Mouse (Mus musculus): ENCODE measurements around the gene Dhrs7b. TPM values are rescaled to one million over a fixed set of nuclear protein-coding genes. Genes with fewer than 3 reads are reported as not detected.
"Not testable (repeated sequence)": the region's sequence is repeated elsewhere in the genome, so short reads cannot be mapped to it uniquely, and the experiment has no call there.

Dhrs7b gene
- polyA plus RNA-seq, 1 experiment, result 17.0 TPM

DNA sequence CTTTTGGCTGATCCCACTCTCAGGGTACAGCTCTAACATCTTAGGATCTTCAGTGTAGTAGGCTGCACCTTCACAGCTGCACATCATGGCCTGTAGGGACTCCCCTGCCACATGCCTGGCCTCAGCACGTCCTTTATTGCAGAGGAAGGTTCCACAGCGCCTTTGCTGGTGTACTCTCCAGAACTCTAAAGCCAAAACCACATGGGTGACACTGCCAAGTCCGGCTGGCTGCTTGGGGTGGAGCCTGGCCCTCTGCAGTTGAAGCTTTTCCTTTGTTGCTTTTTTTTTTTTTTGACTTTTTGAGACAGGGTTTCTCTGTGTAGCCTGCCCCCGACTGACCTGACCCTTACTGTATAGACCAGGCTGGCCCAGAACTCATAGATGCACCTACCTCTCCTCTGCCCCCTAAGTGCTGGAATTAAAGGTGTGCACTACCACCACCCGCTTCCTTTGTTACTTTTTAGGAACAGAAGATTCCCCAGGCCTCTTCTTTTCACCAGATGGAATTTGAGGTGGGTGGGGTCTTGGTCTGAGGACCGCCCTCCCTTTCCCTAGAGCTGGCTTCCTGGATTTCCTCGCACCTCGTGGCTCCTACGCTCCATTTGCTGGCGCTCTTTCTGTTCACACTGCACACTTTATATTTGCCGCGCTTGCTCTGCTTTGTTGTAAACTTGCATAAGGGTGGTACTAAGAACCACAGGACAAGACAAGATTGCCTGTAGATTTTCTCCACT, 11.2 kb downstream of the Dhrs7b start:
- no peak for DNase-seq (ENCODE audit: low spot score)

DNA sequence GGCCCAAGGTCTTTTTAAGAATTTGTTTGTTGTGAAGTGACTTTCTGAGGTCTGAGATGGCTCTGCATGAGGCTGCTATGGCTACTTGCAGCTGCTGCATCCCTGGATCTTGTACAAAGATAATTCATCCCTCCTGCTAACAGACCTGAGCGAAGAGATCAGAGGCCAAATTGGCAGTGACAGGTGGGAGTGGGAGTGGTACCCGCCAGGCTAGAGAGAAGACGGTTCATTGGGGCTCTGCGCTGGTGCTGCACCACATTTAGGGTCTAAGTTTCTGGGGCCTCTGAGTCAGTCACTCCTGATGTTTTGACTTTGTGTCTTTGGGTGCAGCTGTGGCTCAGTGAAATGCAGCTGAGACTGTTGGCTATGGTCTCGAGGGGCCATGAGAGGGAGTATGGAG, 13.0 kb downstream of the Dhrs7b start:
- no peak for DNase-seq (ENCODE audit: low spot score)

DNA sequence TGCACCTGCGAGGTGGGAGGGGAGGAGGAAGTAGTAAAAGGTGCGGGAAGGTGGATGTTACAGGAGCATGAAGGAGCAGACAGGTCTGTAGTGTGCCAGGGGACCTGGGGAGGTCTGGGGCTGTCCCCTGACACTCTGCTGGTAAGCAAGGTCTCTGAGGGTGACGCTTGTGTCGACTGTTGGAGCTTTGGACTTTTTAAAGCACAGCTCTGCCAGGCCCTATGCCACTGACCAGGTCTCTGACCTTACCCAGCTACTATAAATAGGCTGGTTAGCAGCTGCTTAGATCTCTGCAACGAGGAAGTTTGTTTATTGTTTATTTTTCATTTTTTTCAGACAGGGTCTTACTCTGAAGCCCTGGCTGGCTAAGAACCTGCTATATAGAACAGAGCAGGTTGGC, 15.0 kb downstream of the Dhrs7b start:
- DNase-seq (ENCODE audit: low spot score), result no peak

DNA sequence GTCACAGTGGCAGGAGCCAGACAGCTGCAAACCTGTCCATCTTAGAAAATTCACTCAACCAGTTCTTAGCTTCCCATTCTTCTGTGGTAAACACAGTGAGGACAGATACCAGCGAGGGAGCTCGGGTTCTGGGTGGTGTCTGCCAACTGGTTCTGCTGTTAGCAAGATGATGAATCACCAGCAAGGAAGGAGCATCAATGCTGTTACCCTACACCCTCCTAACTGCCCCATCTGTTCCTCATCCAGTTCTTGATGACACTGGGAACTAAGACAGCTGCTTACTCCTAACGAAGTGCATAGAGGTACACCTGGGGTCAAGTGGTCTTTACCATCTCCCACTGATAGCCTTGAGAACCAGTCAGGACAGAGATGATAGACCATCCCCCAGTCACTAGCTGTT, 26.2 kb downstream of the Dhrs7b start:
- no peak for DNase-seq (ENCODE audit: low spot score)

DNA sequence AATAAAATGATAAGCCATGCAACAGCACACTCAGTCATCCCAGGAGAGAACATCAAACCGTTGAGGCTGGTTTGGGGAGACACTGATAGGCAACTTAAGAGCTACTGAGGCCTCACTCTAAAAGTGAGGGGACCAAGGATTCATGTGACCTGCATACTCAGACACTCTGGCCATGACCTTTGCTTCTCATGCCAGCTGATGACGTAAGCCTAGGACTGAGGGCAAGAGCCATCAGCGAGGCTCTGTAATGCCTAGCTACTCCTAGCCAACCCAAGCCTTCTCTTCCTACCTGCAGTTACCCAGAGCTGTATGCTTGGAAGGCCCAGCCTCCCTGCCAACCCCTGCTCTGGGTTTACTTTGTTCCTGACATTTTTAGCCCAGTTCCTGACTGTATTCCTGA, 31.6 kb downstream of the Dhrs7b start:
- no peak for DNase-seq (ENCODE audit: low spot score)

DNA sequence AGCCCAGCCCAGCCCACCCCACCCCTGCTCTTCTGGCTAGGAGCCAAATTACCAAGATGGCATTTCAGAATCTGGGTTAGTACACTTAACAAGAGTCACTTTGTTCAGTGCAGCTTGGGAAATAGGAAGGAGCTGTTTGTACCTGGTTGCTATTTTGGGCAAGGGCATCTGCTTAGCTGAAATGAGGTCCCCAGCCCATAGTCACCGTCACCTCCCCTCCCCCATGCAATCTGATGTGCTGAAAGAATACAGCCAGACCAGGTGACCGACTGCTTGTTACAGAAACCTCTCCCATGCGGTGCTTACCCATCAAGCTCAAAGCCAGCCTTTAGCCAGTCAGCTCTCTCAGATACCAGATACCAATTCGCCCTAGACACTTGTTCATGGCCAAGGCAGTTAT, 32.8 kb downstream of the Dhrs7b start:
- DNase-seq (ENCODE audit: low spot score), result no peak

DNA sequence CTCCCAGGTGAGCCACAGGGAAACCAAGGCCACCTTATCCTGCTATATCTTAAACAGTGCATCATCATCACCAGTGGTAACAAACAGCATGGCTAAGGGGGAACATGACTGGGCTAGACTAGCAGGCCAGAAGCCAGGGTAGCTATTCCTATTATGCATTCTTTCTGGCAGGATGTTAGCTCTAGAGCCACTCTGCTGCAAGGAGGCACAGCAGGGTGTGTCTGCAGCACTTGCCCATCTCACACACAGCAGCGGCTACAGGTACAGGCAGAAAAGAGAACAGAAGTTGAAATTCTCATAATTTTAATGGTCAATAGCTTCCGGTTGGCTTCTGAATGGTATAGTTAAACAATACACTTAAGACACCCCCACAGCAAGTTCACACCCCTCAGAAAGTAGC, 33.7 kb downstream of the Dhrs7b start:
- no peak for DNase-seq (ENCODE audit: low spot score)

DNA sequence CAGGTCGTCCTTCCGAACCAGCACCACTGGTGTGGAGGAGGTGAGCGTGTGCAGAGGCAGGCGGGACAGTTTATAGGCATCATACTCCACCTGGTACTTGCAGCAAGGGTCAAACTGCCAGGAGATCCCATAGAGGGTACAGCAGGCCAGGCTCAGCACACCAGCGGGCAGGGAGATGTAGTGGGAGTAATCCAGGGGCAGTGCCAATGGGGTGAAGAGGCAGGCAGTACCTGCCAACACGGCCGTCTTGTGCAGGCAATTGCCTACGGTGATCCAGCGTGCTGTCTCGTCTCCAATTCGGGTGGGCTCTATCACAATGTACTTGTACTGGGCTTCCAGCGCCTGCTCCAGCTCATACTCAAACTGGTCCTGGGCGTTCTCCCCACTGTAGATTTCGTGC, 34.5 kb downstream of the Dhrs7b start:
- DNase-seq (ENCODE audit: low spot score), result no peak

DNA sequence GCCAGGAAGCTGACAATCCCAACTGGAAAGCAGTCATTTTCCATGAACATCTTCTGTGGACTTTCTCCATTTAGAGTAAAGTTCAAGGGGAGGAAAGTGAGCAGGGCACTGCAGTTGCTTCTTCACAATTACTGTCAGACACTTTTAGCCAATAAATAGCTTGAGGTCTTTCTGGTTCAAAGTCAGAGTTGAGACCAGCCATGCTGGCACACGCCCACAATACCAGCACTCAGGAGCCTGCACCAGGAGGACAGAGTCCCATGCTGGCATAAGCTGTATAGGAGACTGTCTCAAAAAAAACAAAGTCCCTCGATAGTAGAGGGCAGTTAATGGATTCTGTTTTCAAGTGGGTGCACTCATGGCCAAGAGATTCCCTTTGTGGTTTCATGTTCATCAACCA, 35.6 kb downstream of the Dhrs7b start:
- DNase-seq (ENCODE audit: low spot score), result no peak

DNA sequence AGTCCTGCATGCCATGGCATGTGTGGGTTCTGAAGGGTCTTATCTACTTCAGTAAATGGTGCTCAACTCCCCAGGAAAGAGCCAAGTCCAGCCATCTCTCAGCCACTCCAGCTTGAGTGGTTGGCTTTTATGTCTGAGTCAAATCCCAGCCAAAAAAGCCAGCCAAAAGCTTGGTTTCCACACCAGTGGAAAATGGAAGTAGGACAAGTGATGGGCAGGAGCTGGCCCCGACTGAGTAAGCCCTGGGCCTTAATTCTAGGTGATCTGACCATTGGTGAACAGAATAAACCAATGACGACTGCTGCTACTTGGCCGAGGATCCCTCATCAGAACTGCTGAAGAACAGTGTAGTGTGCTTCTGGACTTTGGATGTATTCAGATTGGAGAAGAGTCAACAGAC, 37.0 kb downstream of the Dhrs7b start:
- no peak for DNase-seq (ENCODE audit: low spot score)

DNA sequence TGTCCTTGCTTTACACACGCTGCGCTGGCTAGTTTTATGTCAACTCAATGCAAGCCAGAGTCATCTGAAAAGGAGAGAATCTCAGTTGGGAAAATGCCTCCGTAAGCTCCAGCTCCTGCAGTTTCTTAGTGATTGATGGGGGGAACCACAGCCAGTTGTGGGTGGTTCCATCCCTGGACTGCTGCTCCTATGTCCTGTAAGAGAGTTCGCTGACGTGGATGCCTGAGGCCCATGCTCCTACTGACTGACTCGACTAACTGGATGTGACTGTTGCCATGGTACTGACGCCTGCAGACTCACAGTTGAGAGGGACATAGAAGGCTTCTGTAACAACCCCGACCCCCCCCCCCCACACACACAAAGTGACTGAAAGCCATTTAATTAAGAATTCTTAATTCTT, 37.5 kb downstream of the Dhrs7b start:
- DNase-seq (ENCODE audit: low spot score), result no peak

DNA sequence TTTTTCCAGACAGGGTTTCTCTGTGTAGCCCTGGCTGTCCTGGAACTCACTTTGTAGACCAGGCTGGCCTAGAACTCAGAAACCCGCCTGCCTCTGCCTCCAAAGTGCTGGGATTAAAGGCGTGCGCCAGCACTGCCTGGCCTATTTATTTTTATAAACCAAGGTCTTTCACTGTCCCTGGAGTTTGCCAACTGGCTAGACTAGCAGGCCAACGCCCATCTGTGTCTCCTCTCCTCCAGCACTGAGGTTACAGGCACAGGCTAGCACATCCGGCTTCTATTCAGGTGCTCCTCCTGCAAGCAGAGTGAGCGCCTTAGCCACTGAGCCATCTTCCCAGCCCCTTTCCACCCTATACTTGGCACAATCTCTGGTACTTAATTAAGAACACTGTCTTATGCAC, 39.0 kb downstream of the Dhrs7b start:
- not testable (repeated sequence) for DNase-seq (ENCODE audit: low spot score)

DNA sequence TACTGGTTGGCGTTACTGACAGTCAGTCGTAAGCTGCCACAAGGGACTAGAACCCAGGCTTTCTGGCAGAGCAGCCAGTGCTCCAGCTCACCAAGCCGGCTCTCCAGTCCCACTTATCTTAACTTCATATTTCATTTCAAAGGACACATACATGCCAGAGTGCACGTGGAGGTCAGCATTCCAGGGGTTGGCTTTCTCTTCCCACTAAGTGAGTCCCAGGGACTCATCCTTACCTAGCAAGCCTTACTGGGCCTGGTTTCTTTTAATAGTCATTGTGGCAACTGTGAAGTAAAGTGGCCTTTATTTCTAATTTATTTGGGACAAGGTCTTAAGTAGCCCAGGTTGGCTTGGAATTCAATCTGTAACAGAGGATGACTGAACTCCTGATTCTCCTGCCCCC, 41.0 kb downstream of the Dhrs7b start:
- no peak for DNase-seq (ENCODE audit: low spot score)

DNA sequence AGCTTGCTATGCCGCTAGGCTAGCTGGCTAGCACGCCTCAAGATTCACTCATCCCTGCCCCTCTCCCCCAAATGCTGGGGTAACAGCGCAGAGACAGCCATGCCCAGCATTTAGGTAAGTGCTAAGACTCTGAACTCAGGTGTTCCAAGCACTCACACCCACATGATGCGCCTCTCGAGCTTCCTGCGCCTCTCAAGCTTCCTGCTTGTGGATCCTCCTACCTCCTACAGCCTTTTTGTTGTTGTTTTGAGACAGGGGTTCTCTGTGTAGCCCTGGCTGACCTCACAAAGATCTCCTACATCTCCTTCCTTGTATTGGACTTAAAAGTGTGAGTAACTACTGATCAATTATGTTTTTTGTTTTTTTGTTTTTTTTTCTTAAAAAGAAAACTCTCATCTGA, 42.7 kb downstream of the Dhrs7b start:
- no peak for DNase-seq (ENCODE audit: low spot score)

DNA sequence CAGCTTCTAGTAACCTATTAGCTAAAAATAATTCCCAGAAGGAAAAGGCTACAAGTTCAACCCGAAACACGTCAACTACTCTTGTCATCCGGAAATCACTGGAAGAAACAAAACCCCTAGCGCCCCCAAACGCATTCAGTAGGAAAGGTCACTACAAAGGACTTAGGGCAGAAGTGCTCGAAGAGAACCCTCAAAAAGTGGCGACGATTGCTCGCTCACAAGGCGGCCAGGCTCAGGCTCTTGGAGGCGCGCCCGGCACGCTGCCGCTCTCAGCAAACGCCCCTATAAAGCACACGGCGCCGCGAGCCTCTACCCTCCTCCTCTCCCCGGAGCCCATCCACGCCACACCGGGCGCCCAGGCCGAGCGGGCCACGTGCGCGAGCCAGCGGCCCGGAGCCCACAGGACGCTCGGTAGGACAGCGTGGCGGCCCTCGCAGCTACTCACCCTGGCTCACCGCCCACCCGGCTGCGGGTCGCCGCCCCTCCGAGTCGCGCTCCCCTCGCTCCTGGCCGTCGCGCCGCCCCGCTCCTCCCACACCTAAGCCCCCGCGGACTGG, 47.7 kb downstream of the Dhrs7b start:
- DNase-seq (ENCODE audit: low spot score), result no peak

DNA sequence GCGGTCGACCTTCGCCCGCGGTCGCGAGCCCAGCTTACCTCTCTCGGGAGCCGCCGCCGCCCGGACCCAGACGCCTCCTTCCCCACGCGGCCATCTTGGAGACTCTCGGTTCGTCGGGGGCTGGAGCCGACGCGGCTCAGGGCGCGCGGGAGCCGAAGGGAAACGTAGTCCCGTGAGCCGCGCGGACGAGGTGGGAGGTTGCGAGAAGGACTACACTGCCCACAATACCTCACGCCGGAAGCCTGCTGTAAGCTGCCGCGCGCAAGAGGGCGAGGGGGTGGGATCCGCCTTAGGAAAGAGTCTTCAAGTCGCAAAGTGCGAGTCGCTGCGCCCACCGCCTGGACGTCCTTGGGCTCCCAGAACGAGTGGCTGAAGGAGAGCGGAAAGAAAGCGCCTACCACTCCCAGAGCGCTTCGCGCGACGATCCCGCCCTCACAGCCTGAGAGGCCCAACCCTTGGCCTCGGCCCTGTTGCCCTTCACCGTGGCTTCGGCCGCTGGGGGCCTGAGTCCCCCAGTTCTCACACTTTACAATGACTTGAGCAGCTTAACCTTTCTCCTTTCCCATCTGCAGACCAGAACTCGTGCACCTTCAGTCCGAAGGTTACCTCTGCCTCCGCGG, 48.4 kb downstream of the Dhrs7b start, which contains the start of gene Tmem11:
TSS of gene Tmem11 (minus strand) at position 598 of the 620 bp plus-strand sequence.
- DNase-seq (ENCODE audit: low spot score), result peak; percentile 87

DNA sequence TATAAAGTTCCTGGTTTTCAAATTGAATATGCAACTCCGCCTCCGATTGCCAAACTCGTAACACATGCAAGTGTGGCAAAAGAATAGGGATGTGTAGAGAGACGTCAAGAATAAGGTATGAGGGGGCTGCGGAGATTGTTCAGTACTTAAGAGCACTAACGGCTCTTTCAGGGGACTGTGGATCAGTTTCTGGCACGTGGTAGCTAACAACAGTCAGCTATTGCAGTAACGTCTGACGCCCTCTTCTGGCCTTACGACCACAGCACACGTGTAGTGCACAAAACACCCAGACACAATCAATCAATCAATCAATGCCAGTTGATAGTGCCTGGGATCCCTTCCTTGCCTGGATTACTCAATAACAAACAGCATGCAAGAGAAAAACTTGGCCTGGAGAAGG, 49.0 kb downstream of the Dhrs7b start:
- no peak for DNase-seq (ENCODE audit: low spot score)

DNA sequence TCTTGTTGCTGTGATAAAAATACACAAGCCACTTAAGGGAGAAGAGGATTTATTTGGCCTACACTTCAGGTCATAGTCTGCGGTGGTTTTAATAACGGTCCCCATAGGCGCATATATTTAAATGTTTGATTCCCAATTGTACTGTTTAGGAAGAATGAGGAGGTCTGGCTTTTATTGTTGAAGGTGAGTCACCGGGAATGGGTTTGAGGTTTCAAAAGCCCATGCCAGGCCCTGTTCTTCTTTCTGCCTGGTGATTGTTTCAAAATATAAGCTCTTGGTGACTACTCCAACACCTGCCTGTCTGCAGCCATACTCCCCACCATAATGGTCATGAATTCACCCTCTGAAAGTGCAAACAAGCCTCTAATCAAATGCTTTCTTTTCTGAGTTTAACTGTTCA, 50.1 kb downstream of the Dhrs7b start:
- DNase-seq (ENCODE audit: low spot score), result no peak

DNA sequence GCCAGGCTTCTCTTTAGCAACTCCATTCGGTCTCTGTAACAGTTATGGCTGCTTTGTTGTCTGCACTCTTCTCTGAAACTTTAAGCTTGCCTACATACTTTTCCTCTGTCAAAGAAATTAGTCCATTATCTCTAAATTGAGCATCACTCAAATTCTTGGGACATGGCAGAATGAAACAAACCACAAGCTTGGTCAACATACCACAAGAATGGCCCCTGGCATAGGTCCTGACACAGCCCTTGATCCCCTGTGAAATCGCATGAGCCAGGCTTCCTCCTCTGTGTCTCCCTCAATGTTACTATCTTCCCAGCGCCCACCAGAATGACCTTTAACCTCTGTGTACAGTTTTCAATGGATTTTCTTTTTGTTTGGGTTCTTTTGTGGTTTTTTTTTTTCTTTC, 52.0 kb downstream of the Dhrs7b start:
- DNase-seq (ENCODE audit: low spot score), result no peak

DNA sequence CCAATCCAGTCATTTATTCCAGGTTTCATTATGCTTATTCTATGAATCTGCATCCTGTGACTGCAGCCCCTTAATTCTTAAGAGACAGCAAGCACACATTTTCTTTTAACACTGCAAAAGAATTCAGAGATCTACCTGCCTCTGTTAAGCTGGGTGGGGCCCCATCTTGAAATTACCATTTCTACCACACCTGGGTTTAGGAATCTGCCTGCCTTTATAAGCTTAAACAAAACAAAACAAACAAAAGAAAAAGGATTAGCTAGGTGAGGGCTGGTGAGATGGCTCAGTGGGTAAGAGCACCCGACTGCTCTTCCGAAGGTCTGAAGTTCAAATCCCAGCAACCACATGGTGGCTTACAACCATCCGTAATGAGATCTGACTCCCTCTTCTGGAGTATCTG, 56.6 kb downstream of the Dhrs7b start:
- DNase-seq (ENCODE audit: low spot score), result not testable (repeated sequence)

DNA sequence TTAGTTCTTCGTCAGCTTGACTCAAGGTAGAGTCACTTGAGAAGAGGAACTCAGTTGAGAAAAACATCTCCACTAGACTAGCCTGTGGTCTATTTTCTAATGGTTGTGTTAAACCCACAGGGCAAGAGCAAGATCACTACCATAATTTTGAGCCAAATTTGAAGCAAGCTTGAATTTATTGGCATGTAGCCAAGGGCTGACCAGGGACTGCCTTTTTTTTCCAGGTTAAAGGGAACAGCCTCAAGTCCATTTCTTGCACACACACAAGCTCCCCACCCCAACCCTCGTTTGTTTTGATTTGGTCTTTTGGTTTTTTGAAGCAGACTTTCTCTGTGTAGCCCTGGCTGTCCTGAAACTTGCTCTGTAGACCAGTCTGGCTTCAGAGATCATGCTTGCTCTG, 59.4 kb downstream of the Dhrs7b start:
- no peak for DNase-seq (ENCODE audit: low spot score)

DNA sequence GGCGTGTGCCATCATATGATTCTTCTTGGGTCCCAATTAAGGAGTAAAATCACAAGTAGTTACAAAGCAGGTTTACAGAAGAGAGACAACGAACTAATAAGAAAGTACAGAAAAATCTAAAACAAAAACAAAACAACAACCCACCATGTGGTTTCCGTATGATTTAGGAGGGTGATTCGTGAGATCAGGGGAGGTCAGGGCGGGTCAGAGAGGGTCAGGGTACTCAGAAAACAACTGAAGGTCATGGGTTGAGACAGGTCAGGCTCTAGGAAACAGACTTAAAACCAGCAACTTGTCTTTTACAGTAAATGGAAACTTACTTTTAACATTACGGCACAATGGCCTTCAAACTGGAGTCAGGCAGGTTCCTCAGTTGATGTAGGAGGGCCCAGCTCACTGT, 59.9 kb downstream of the Dhrs7b start:
- no peak for DNase-seq (ENCODE audit: low spot score)

DNA sequence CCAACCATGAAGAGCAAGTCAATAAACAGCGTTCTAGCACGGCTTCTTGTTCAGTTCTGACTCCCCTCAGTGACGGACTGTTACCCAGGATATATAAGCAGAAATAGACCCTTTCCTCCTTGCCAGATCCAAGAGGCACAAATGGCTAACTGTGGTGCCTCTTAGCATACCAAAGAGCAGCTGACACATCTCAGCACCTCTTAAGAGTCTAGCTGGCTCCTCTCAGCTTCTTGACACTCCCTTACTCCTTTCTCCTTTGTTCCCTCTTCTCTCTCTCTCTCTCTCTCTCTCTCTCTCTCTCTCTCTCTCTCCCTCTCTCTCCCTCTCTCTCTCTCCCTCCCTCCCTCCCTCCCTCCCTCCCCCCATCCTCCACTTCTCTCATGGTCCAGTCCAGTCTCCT, 60.3 kb downstream of the Dhrs7b start:
- DNase-seq (ENCODE audit: low spot score), result no peak

DNA sequence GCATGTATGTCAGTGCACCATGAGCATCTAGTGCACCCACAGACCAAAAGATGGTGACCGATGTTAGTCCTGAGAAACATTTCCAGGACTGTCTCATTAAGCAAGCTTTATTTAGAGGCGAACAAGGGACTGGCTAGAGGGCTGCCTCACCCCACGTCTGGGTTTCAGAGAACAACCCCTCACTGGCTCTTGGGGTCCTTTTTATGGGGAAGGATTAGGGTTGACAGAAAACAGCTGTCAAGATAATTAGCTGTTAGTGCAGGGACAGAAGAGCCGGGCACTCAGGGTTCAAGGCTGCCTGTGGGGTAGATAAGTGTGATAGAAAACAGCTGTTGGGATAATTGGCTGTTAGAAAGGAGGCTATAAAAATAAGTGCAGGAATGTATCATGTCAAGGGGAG, 65.5 kb downstream of the Dhrs7b start:
- DNase-seq (ENCODE audit: low spot score), result no peak

Data from urinary bladder, adult 2 months (tissue).